Mouse (Mus musculus): ENCODE data around the gene Wdr91. TPM values are rescaled to one million over a fixed set of nuclear protein-coding genes. Genes with fewer than 3 reads are reported as not detected.

Wdr91 gene
- total and polyA plus RNA-seq, 2 experiments from 2014 or later, result 19.1 to 52.6 TPM

- Histone ChIP-seq H3K27me3 (ENCODE audit: insufficient read depth, low read length) (no peaks in the 10 kb centered on the region), H3K27ac (ENCODE audit: low read depth, low read length) (no peak overlapping the region), H3K4me3 (ENCODE audit: low read depth, low read length) (no peak overlapping the region), H3K9ac (replicated peaks; ENCODE audit: low read length, poor library complexity, severe bottlenecking) (no peak overlapping the region), H3K4me2 (ENCODE audit: low read depth, low read length, poor library complexity, severe bottlenecking) (no peak overlapping the region), H3K4me1 (ENCODE audit: insufficient read depth, low read length) (no peaks in the 10 kb centered on the region), H3K9me3 (ENCODE audit: low read length) (no peaks in the 10 kb centered on the region), H3K36me3 (ENCODE audit: insufficient read depth, low read length) (peaks cover 39% of the 10 kb centered on the region)
- ATAC-seq (ENCODE audit: low FRiP score) (no peak), DNase-seq (ENCODE audit: low spot score) (no peak)
- TF ChIP-seq CTCF (IDR thresholded peaks at IDR 0.05), result no peak
- 96% methylated on average over 7 of the region's 7 CpGs for WGBS
Observed at GRCm38 (mm10) chr6:34884724-34885123, 26.0 kb downstream of the Wdr91 start.

DNA sequence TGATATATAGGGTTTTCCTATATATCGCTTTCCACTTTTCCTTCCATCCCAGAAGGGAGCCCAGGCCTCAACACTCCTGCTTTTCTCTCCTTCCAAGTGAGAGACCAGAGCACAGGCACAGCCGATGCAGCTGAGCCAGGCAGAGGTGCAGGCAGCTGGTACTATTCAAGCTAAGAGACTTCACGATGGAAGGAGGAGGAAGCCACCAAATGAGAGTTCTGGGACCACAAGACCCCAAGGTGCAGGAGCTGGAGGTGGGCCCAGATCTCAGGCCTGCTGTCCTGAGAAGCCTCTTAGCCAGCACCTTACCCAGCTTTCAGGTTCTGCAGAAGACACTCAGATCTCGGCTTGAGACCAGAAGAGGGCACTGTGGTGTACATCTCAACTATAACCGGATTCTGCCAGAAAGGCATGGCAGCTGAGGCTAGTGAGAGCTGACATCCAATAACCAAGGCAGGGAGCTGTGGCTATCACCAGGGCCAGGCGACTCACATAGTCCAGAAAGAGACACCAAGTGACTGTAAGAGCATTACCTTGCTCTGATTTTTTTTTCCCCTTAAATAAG, 30.7 kb downstream of the Wdr91 start:
- Histone ChIP-seq H3K27ac (ENCODE audit: low read depth, low read length) (no peak overlapping the region), H3K4me2 (ENCODE audit: low read depth, low read length, poor library complexity, severe bottlenecking) (no peak overlapping the region), H3K36me3 (ENCODE audit: insufficient read depth, low read length) (peaks cover 20% of the 10 kb centered on the region), H3K4me3 (ENCODE audit: low read depth, low read length) (no peak overlapping the region), H3K9me3 (ENCODE audit: low read length) (no peaks in the 10 kb centered on the region), H3K4me1 (ENCODE audit: insufficient read depth, low read length) (peaks cover 9% of the 10 kb centered on the region; the same call in 1 of the 2 replicates), H3K27me3 (ENCODE audit: insufficient read depth, low read length) (no peaks in the 10 kb centered on the region), H3K9ac (replicated peaks; ENCODE audit: low read length, poor library complexity, severe bottlenecking) (no peak overlapping the region)
- ATAC-seq (ENCODE audit: low FRiP score), result no peak
- peak; percentile 64 for DNase-seq (ENCODE audit: low spot score)
- TF ChIP-seq CTCF (IDR thresholded peaks at IDR 0.05), result peak; percentile 72
- 58% methylated on average over 6 of the region's 6 CpGs for WGBS

GRCm38 (mm10) chr6:34879101-34879740, 31.5 kb downstream of the Wdr91 start:
- no peaks in the 10 kb centered on the region for H3K27me3 ChIP-seq (ENCODE audit: insufficient read depth, low read length)
- no peak overlapping the region for H3K27ac ChIP-seq (ENCODE audit: low read depth, low read length)
- DNase-seq (ENCODE audit: low spot score) (no peak), ATAC-seq (ENCODE audit: low FRiP score) (no peak)
- peaks cover 13% of the 10 kb centered on the region for H3K36me3 ChIP-seq (ENCODE audit: insufficient read depth, low read length)
- WGBS, result 88% methylated on average over 16 of the region's 16 CpGs
- H3K4me2 ChIP-seq (ENCODE audit: low read depth, low read length, poor library complexity, severe bottlenecking), result no peak overlapping the region
- no peak overlapping the region for H3K4me3 ChIP-seq (ENCODE audit: low read depth, low read length)
- H3K9ac ChIP-seq (replicated peaks; ENCODE audit: low read length, poor library complexity, severe bottlenecking), result 0 out of 2 replicates have a peak overlapping the region, but pooled peaks have one; percentile 4
- peaks cover 9% of the 10 kb centered on the region; the same call in 1 of the 2 replicates for H3K4me1 ChIP-seq (ENCODE audit: insufficient read depth, low read length)
- TF ChIP-seq CTCF (IDR thresholded peaks at IDR 0.05), result no peak
- H3K9me3 ChIP-seq (ENCODE audit: low read length), result no peaks in the 10 kb centered on the region

- peaks cover 9% of the 10 kb centered on the region; the same call in 1 of the 2 replicates for H3K4me1 ChIP-seq (ENCODE audit: insufficient read depth, low read length)
- peak; percentile 63 for TF ChIP-seq CTCF (IDR thresholded peaks at IDR 0.05)
- H3K9ac ChIP-seq (replicated peaks; ENCODE audit: low read length, poor library complexity, severe bottlenecking), result peak within 1 kb of the TSS; percentile 80
- ATAC-seq (ENCODE audit: low FRiP score) (peak; percentile 93), DNase-seq (ENCODE audit: low spot score) (peak; percentile 95)
- peak within 1 kb of the TSS; percentile 62 for H3K4me2 ChIP-seq (ENCODE audit: low read depth, low read length, poor library complexity, severe bottlenecking)
- WGBS, result under 1% methylated on average over 55 of the region's 56 CpGs
- H3K27me3 ChIP-seq (ENCODE audit: insufficient read depth, low read length), result no peaks in the 10 kb centered on the region
- no peaks in the 10 kb centered on the region for H3K9me3 ChIP-seq (ENCODE audit: low read length)
- peak within 1 kb of the TSS; percentile 58 for H3K4me3 ChIP-seq (ENCODE audit: low read depth, low read length)
- peaks cover 7% of the 10 kb centered on the region; the same call in 1 of the 2 replicates for H3K36me3 ChIP-seq (ENCODE audit: insufficient read depth, low read length)
- H3K27ac ChIP-seq (ENCODE audit: low read depth, low read length), result peak within 1 kb of the TSS; percentile 88
Observed at GRCm38 (mm10) chr6:34877509-34878321, 33.0 kb downstream of the Wdr91 start, which contains the start of gene Cyren. TSS of gene Cyren (minus strand) at chr6:34878060.

DNA sequence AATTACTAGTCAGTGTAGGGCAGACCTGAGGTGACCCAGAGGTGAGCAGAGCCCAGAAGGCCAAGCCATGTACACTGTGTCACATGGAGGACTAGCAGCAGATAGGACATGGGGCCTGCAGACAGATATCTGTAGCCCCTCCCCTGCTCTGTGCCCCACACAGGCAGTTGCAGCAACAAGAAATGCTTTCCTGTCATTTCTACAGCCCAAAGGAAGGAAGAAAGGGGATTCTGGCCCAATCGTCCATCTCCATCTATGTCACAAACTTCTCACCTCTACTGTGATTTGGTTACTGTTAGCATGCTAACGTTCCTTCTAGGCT, 33.9 kb downstream of the Wdr91 start:
- peak overlapping the region; percentile 62 for H3K4me2 ChIP-seq (ENCODE audit: low read depth, low read length, poor library complexity, severe bottlenecking)
- no peaks in the 10 kb centered on the region for H3K27me3 ChIP-seq (ENCODE audit: insufficient read depth, low read length)
- peak overlapping the region; percentile 43; the same call in 1 of the 2 replicates for H3K27ac ChIP-seq (ENCODE audit: low read depth, low read length)
- ATAC-seq (ENCODE audit: low FRiP score) (no peak), DNase-seq (ENCODE audit: low spot score) (no peak)
- WGBS, result 30% methylated on average over 2 of the region's 2 CpGs
- H3K36me3 ChIP-seq (ENCODE audit: insufficient read depth, low read length), result peaks cover 7% of the 10 kb centered on the region; the same call in 1 of the 2 replicates
- peaks cover 9% of the 10 kb centered on the region; the same call in 1 of the 2 replicates for H3K4me1 ChIP-seq (ENCODE audit: insufficient read depth, low read length)
- H3K9ac ChIP-seq (replicated peaks; ENCODE audit: low read length, poor library complexity, severe bottlenecking), result 0 out of 2 replicates have a peak overlapping the region, but pooled peaks have one; percentile 80
- no peaks in the 10 kb centered on the region for H3K9me3 ChIP-seq (ENCODE audit: low read length)
- peak overlapping the region; percentile 58 for H3K4me3 ChIP-seq (ENCODE audit: low read depth, low read length)
- no peak for TF ChIP-seq CTCF (IDR thresholded peaks at IDR 0.05)
